Mouse (Mus musculus): ENCODE data around the gene Usp50.
A peak's percentile ranks its signal among the peaks of the same experiment; 100 is the strongest.

The Usp50 gene

GRCm38 (mm10) chr2:126740314-126740713 lies 43.0 kb downstream of the Usp50 start:
- DNase-seq (ENCODE audit: low spot score), result no peak

GRCm38 (mm10) chr2:126735339-126736073 lies 47.8 kb downstream of the Usp50 start:
- no peak for DNase-seq (ENCODE audit: low spot score)

GRCm38 (mm10) chr2:126730502-126730901 lies 52.8 kb downstream of the Usp50 start:
- DNase-seq (ENCODE audit: low spot score), result no peak

GRCm38 (mm10) chr2:126729207-126729606 lies 54.1 kb downstream of the Usp50 start:
- DNase-seq (ENCODE audit: low spot score), result no peak

- DNase-seq (ENCODE audit: low spot score), result no peak
These were observed 70.3 kb downstream of the Usp50 start for GRCm38 (mm10) chr2:126712950-126713349.

- DNase-seq (ENCODE audit: low spot score), result no peak
These were observed 70.7 kb downstream of the Usp50 start for GRCm38 (mm10) chr2:126712526-126712925.

- no peak for DNase-seq (ENCODE audit: low spot score)
These were observed 74.9 kb downstream of the Usp50 start for GRCm38 (mm10) chr2:126708361-126708760.

GRCm38 (mm10) chr2:126707438-126707779 lies 75.9 kb downstream of the Usp50 start:
- DNase-seq (ENCODE audit: low spot score), result no peak

GRCm38 (mm10) chr2:126706759-126707437 lies 76.4 kb downstream of the Usp50 start, which contains the start of gene Usp8:
Usp8 (plus strand) TSS chr2:126707328.
- DNase-seq (ENCODE audit: low spot score), result peak; percentile 98

- DNase-seq (ENCODE audit: low spot score), result no peak
These were observed 88.0 kb downstream of the Usp50 start for GRCm38 (mm10) chr2:126695285-126695684.

- no peak for DNase-seq (ENCODE audit: low spot score)
These were observed 92.0 kb downstream of the Usp50 start for GRCm38 (mm10) chr2:126691290-126691689.

GRCm38 (mm10) chr2:126682937-126683336 lies 100.3 kb downstream of the Usp50 start:
- DNase-seq (ENCODE audit: low spot score), result no peak

GRCm38 (mm10) chr2:126682333-126682732 lies 100.9 kb downstream of the Usp50 start:
- DNase-seq (ENCODE audit: low spot score), result no peak

GRCm38 (mm10) chr2:126677366-126677765 lies 105.9 kb downstream of the Usp50 start:
- no peak for DNase-seq (ENCODE audit: low spot score)

- no peak for DNase-seq (ENCODE audit: low spot score)
These were observed 107.2 kb downstream of the Usp50 start, which contains the start of gene Gabpb1 for GRCm38 (mm10) chr2:126676122-126676515. Gabpb1 (minus strand) TSS chr2:126676337.

GRCm38 (mm10) chr2:126675169-126676121 lies 107.8 kb downstream of the Usp50 start:
- DNase-seq (ENCODE audit: low spot score), result peak; percentile 85

- peak; percentile 38 for DNase-seq (ENCODE audit: low spot score)
These were observed 108.7 kb downstream of the Usp50 start for GRCm38 (mm10) chr2:126674441-126675168.

- no peak for DNase-seq (ENCODE audit: low spot score)
These were observed 109.7 kb downstream of the Usp50 start for GRCm38 (mm10) chr2:126673317-126674242.

GRCm38 (mm10) chr2:126668621-126669252 lies 114.5 kb downstream of the Usp50 start:
- DNase-seq (ENCODE audit: low spot score), result no peak

GRCm38 (mm10) chr2:126665984-126666383 lies 117.3 kb downstream of the Usp50 start:
- no peak for DNase-seq (ENCODE audit: low spot score)

All from urinary bladder, postnatal 14 days (tissue).